Mouse (Mus musculus): ENCODE data around the gene Zbtb38.

Gene Zbtb38

GRCm38 (mm10) chr9:96715171-96715570, 37.5 kb downstream of the Zbtb38 start:
- DNase-seq (ENCODE audit: low read depth, low spot score): no peak

GRCm38 (mm10) chr9:96713472-96714390, 38.9 kb downstream of the Zbtb38 start:
- peak; percentile 66 for DNase-seq (ENCODE audit: low read depth, low spot score)

DNA sequence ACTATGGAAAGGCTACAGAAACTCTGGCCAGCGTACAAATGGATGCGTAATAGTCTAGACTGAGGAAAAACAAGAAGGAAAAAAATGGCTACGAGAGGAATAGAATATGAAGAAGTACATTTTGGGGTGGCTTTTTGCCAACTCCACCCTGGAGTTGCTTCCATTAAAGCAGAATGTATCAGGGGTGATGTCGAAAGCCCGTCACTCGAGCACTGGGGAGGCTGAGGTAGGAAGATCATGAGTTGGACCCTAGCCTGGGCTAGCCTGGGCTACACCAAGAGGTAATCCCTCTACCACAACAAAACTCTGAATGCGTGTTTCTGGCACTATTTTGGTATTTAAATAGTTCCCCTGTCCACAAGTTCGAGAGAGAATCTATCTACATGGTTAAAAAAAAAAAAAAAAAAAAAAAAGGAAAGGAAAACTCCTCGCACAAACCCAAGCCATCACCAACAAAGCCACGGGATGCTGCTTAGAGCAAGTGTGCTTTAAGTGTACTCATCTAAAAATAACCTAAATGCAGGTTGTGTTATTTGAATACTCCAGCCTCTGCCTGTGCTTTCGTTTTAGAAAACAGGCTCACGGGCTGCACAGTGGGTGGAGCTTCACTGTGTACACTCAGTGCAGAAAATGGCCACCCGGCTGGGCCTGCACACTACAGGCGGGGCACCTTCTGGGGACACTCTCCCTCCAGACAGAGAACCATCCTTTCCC, 39.7 kb downstream of the Zbtb38 start:
- DNase-seq (ENCODE audit: low read depth, low spot score): peak; percentile 81

DNA sequence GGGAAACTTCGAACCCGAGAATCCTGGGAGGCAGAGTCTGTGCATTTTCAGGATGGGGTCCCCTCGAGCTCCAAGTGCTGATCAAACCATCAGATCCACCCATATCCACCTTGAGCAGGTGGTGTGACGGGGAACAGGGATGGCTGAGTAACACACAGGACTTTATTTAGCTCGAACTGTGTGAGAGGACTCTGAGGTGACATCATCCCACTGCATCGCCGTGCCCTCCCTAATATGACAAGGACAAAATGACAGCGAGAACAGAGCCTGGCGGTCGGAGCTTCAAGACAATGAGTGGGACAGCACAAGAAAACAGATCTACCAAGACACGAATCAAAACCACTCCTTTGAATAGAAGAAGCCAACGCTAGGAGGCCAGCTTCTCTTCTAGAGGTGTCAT, 40.6 kb downstream of the Zbtb38 start:
- no peak for DNase-seq (ENCODE audit: low read depth, low spot score)

GRCm38 (mm10) chr9:96710241-96710946, 42.2 kb downstream of the Zbtb38 start:
- no peak for DNase-seq (ENCODE audit: low read depth, low spot score)

GRCm38 (mm10) chr9:96708905-96709304, 43.7 kb downstream of the Zbtb38 start:
- no peak for DNase-seq (ENCODE audit: low read depth, low spot score)

DNA sequence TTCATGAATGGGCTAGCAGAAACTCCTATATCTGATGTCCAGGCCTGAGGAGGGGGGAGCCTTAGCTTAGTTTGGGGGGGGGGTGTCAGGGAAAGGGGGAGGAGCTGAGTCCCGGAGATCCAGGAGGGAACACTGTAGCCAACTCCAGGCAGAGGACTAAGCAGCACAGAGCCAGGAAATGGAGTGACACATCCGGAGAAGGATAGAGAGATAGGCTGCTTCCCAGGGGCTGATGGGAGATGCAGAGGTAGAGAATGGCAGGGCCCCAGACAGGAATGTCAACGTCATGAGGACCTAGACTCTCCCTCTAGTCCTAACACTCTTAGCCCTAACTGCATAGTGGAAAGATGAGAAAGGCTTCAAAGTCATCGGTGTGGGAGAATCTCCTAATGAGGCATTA, 44.7 kb downstream of the Zbtb38 start:
- no peak for DNase-seq (ENCODE audit: low read depth, low spot score)

GRCm38 (mm10) chr9:96705576-96706285, 46.9 kb downstream of the Zbtb38 start:
- DNase-seq (ENCODE audit: low read depth, low spot score): peak; percentile 89

- DNase-seq (ENCODE audit: low read depth, low spot score): peak; percentile 76
These were observed 47.7 kb downstream of the Zbtb38 start for GRCm38 (mm10) chr9:96704935-96705334.

- no peak for DNase-seq (ENCODE audit: low read depth, low spot score)
These were observed 50.7 kb downstream of the Zbtb38 start for GRCm38 (mm10) chr9:96701891-96702290.

DNA sequence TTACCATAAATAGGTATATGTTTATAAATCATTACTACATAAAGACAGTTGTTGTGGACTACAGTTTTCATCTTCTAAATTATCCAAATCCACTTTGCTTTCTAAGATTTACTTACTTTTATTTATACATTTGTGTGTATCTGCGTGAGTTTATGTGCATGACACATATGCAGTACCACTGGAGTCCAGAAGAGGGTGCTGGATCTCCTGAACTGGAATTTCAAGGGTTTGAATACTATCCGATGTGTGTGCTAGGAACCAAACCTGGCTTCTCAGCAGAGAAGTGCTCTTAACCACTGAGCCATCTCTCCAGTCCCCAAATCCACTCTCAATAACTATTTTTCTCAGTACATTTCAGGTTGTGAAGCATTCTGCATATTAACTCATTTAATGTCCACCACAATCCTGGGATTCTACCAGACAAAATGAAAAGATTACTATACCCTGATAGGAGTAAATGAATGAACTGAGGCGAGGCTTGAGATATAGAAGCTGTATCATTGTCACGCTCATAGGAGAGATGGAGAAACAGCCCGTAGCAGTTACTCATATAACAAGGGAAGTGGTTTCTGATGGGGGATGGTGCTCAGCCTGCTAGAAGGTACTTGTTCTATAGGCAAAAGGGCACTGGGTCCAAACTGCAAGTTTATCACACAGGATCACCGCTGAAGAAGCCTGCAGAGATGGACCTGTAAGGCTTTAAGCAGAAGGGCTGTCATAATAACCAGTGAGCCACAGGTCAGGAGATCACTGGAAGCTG, 53.2 kb downstream of the Zbtb38 start:
- DNase-seq (ENCODE audit: low read depth, low spot score): peak; percentile 30

DNA sequence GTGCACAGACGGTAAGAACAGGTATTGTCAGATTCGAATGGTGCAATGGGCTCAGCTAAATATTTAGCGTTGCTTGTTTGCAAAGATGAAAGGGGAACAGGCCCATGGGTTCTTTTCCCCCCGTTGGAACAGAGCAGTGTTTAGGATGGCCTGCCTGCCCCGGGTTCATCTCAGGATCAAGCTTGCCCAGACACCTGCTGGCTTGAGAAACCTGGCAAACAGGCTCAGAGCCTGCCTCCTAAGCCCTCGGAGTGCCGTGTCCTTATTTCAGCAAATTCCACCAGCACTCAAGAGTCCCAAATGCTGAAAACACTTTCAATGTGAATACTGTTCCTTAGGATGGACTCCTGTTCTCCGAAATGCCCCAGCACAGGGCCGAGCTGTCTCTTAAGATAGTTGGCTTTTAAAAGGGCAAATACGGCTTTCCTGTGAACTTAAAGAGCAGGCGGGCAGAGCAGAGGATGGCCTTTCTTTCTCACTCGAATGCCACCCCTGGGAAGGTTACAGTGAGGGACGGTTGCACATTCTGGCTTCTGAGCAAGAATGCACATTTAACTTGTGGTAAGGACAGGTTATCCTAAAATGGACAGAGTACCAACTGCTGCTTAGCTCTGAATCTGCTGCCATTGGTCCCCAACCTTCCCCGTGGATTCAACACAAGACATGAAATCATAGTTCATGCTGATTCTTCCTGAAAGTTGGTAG, 55.7 kb downstream of the Zbtb38 start:
- DNase-seq (ENCODE audit: low read depth, low spot score): no peak

DNA sequence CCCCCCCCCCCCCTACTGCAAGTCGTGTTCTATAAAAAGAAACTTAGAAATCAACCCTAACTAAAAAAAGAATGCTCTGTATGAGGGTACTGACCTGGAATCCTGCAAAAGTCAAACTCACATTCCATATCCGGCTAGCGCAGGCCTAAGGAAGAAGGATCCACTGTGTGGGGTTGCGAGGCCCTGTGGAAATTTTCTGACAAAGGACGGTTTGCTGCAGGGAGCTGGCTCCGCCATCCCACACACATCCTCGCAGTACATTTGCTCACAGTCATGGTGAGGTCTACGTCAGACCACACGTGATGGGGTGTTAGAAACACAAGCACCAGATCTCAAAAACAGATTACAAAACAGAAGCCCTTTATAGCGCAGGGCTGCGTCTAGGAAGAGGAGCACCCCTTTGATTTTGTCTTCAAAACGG, 56.5 kb downstream of the Zbtb38 start:
- peak; percentile 89 for DNase-seq (ENCODE audit: low read depth, low spot score)

GRCm38 (mm10) chr9:96690461-96690863, 62.2 kb downstream of the Zbtb38 start:
- no peak for DNase-seq (ENCODE audit: low read depth, low spot score)

GRCm38 (mm10) chr9:96689076-96689475, 63.6 kb downstream of the Zbtb38 start:
- no peak for DNase-seq (ENCODE audit: low read depth, low spot score)

DNA sequence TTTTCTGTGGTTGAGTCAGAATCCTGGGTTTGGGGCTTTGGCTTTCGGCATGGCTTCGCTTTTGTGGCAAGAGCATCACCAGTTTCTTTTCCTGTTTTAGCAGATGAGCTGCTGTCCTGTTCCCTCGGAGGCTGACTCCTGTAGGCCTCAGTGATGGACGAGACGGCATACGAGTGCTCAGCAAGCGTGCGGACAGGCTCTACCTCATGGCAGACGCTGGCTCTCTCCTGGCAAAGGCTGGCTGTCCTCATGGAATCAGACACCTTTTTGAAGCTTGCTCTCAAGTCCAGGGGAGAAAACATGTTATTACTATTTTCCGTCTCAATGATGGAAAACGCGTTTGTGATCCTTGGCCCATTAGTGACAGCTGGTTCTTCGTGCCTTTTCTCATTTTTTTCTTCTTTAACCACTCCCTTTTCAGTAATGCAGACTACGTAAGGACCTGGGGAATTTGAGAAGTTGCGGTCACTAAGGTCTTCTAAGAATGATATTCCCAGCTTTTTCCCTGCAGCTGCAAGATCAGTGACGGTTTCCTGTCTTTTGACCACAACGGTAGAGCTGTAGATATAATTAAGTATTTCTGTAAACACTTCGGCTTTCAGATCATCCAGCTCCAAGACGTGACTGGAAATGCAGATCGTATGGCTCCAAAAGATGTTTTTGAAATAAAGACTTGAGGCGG, 64.3 kb downstream of the Zbtb38 start:
- no peak for DNase-seq (ENCODE audit: low read depth, low spot score)

DNA sequence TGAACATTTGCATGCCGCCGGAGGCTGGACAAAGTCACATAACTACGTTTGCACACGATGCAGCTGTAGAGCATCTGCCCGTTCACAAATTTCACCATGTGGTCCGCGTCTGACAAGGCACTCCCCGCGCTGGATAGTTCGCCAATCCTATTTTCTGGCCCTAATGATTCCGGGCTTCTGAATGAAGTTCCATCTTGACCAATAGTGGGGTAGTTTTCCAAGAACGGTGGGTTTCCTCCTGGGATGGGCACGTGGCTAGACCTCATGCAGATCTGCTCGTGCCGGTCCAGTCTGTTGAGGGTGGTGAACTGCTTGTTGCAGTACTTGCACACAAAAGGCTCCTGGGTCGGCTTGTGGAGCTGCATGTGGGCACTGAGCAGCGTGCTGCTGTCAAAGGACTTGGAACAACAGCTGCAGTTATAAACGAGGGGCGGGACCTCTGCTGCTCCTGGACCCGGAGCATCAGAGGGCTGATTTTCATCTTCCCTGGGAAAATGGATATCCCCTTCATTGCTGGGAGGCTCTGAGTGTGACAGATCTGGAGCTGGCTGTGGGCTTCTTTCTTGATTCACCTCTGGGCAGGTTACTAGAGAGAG, 64.9 kb downstream of the Zbtb38 start:
- no peak for DNase-seq (ENCODE audit: low read depth, low spot score)

- no peak for DNase-seq (ENCODE audit: low read depth, low spot score)
These were observed 67.0 kb downstream of the Zbtb38 start for GRCm38 (mm10) chr9:96685600-96686084.
